Mouse (Mus musculus): ENCODE measurements around the gene Ak5.

DNA sequence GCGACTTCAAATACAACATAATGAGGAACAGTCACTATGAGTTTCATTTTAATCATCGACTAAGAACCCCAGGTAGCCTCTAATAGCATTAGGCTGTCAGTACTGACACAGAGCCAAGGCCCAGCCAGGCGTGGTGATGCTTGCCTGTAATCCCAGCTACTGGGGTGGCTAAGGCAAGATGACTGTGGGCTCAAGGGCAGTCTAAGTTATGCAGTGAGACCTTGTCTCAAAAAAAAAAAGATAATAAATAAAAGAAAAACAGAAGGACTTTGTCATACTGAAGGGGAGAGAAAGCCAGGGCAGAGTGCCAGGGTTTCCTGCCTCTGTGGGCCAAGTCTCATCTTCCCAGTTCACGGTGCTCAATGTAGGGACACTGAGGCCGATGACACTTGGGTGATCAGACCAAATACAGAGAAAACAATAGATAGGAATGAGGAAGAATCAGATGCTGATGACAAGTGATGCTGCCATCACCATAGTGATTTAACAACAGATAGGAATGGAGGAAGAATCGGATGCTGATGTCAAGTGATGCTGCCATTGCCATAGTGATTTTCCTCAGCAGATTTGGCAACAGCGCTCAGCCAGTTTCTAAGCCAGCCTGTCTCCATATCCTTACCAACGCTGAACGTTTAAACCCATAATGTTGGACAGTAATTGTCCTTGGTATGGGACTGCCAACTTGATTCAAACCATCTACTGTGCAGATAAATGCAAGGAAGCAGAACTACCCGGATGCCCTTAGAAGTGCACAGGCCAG, 42.9 kb downstream of the Ak5 start:
- TF ChIP-seq CTCF (IDR thresholded peaks at IDR 0.05; ENCODE audit: low read depth): no peak
- TF ChIP-seq EP300 (optimal IDR thresholded peaks at IDR 0.05): no peak

Measured in stomach, postnatal 0 days (tissue).